Mouse (Mus musculus): ENCODE measurements around the gene Cpsf4.

- no peak for TF ChIP-seq CTCF (IDR thresholded peaks at IDR 0.05)
- no peak for TF ChIP-seq POLR2A (IDR thresholded peaks at IDR 0.05; ENCODE audit: insufficient read depth, low read depth, low read length)
- TF ChIP-seq EP300 (IDR thresholded peaks at IDR 0.05; ENCODE audit: insufficient read depth, low read depth, low read length): no peak
Observed at GRCm38 (mm10) chr5:145230641-145231040, 63.6 kb downstream of the Cpsf4 start.
